Mouse (Mus musculus): ENCODE results near the gene Ptprd.

DNA sequence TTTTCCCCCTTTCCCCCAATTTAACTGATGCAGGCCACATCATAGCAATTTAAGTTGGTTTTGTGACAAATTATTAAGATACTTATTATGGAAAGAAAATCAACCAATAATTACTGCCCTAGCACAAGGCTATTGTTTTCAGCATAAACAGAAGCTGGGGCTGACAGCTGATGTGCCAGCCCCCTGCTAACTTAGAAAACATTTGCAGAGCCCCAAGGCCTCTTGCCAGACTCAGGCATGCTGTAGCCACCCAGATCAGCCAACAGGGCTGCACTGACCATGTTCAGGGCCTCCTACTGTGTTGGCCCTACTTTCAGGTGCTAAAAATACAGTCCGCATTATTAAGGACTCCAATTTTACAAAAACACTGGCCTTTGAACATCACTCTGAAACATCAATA is 1951.1 kb downstream of the Ptprd start:
- no peak for TF ChIP-seq CTCF (IDR thresholded peaks at IDR 0.05; ENCODE audit: extremely low read depth, insufficient read depth, insufficient read length, insufficient replicate concordance)
- TF ChIP-seq POLR2A (IDR thresholded peaks at IDR 0.05; ENCODE audit: low read depth, low read length) = no peak
